ENCODE assay signal across 8 mouse cellular contexts in the genomic region with DNA sequence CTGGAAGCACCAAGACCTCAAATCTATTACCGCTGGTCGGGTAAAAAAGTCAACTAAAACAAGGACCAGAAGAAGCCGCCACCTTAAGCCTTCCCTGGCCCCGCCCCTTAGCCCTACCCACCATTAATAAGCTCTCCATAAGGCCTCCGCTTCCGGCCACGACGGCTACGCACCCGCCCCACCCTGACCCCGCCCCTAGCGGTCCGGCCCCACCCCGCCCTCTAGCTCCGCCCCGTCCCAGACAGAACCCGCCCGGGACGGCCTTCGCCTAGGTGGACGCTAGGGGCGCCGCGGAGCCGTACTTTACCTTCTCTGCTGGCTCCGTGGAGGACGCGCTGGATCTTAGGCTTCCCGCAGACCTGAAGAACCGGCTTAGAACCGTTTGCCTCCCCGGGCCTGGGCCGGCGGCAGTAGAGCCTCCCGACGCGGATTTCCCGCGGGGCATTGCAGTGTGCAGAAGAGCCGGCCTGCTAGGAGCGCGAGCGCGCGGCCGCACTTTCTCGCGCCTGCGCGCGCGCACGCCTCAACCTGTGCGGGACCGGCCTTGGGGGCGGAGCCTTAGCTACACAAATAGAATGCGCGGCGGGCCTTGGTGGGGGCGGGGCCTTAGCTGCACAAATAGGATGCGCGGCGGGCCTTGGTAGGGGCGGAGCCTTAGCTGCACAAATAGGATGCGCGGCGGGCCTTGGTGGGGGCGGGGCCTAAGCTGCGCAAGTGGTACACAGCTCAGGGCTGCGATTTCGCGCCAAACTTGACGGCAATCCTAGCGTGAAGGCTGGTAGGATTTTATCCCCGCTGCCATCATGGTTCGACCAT. TPM values are rescaled to one million over a fixed set of nuclear protein-coding genes. Genes with fewer than 3 reads are reported as not detected.
DNase-seq lines count a peak whose midpoint lies in the region; ATAC-seq and TF ChIP-seq lines count a peak whose summit lies in the region.

A gene (plus strand): TSS at position 271 of the 816 bp plus-strand sequence.
A gene (minus strand): TSS at position 548 of the 816 bp plus-strand sequence.

- no peaks in the 10 kb centered on the region; the same call in 1 of the 2 replicates for H3K36me3 ChIP-seq in hindbrain, postnatal 0 days (ENCODE audit: insufficient read depth, low read length)

- peak within 1 kb of the TSS; percentile 63 for H3K9ac ChIP-seq in hindbrain, postnatal 0 days (replicated peaks; ENCODE audit: low read length)

- no peaks in the 10 kb centered on the region for H3K27me3 ChIP-seq in hindbrain, postnatal 0 days (ENCODE audit: insufficient read depth, low read length)

- peak within 1 kb of the TSS; percentile 98 for H3K27ac ChIP-seq in gastrocnemius, adult 2 months
- H3K27ac ChIP-seq in hindbrain, postnatal 0 days: peak within 1 kb of the TSS; percentile 85
- H3K27ac ChIP-seq in left cerebral cortex, adult 2 months: peak within 1 kb of the TSS; percentile 79

- peak; percentile 90 for ATAC-seq in common myeloid progenitor, adult 5-6 weeks (replicated peaks; ENCODE audit: low read depth, poor library complexity, severe bottlenecking)
- peak; percentile 99 for ATAC-seq in hindbrain, postnatal 0 days
- ATAC-seq in megakaryocyte, adult 5-6 weeks (ENCODE audit: poor library complexity, severe bottlenecking): peak; percentile 87

- H3K4me3 ChIP-seq in gastrocnemius, adult 2 months: peak within 1 kb of the TSS; percentile 84
- peak within 1 kb of the TSS; percentile 64 for H3K4me3 ChIP-seq in hindbrain, postnatal 0 days (ENCODE audit: low read length)
- H3K4me3 ChIP-seq in left cerebral cortex, adult 2 months: peak within 1 kb of the TSS; percentile 59

- H3K4me1 ChIP-seq in hindbrain, postnatal 0 days (ENCODE audit: insufficient read depth, low read length): 0 out of 2 replicates have a peak, but pooled peaks cover 3% of the 10 kb centered on the region

- H3K4me2 ChIP-seq in hindbrain, postnatal 0 days (ENCODE audit: low read depth, low read length): peak within 1 kb of the TSS; percentile 82

- TF ChIP-seq CTCF in gastrocnemius, adult 2 months (IDR thresholded peaks at IDR 0.05): peak; percentile 80
- TF ChIP-seq CTCF in hindbrain, postnatal 0 days (IDR thresholded peaks at IDR 0.05; ENCODE audit: low read depth): peak; percentile 82
- TF ChIP-seq CTCF in left cerebral cortex, adult 2 months (IDR thresholded peaks at IDR 0.05): peak; percentile 78

- DNase-seq in ZHBTc4 (ENCODE audit: low read depth, low spot score): peak; percentile 99
- DNase-seq in gastrocnemius, adult 2 months: peak; percentile 97
- peak; percentile 100 for DNase-seq in hindbrain, postnatal 0 days (ENCODE audit: low spot score)
- peak; percentile 95 to 97 for DNase-seq in left cerebral cortex, adult 2 months (ENCODE audit: extremely low spot score in 1 of 2, low spot score in 2 of 2)
- peak; percentile 96 to 98 for DNase-seq in right cerebral cortex, adult 2 months (ENCODE audit: low spot score in 2 of 2)
- peak; percentile 97 for DNase-seq in urinary bladder, postnatal 14 days (ENCODE audit: low spot score)

- under 1% methylated on average over 72 of the region's 76 CpGs for WGBS in hindbrain, postnatal 0 days

- no peaks in the 10 kb centered on the region for H3K9me3 ChIP-seq in hindbrain, postnatal 0 days (ENCODE audit: low read length)

- intact Hi-C loops in gastrocnemius, adult 2 months (cut with DNase I): loop anchor here (2.0 to 10.0 kb wide), 3 partner anchors 128 to 380 kb away; a partner anchor contains a TSS
- intact Hi-C loops in left cerebral cortex, adult 2 months (cut with DNase I): loop anchor here (2.0 kb wide), 3 partner anchors 70 to 176 kb away; a partner anchor contains a TSS

RNA-seq across cellular contexts. Expression of the first gene that starts in this region (rescaled TPM):
- total RNA-seq in common myeloid progenitor, adult 5-6 weeks (2017): 24.1 and 29.4 TPM in 2 replicates
- 1 to 10 TPM in 1 of 2 experiments, under 1 TPM in 1; 0.79 to 1.0 TPM for total RNA-seq in gastrocnemius, adult 2 months (2021)
- total RNA-seq in hindbrain, postnatal 0 days (2014; rRNA removed): 4.1 and 4.3 TPM in 2 replicates
- polyA plus RNA-seq in hindbrain, postnatal 0 days (2015; fragmentation: Nextera tagmentation; extraction: Ambion mirVana): 4.5 and 5.3 TPM in 2 replicates
- total RNA-seq in left cerebral cortex, adult 2 months (2021): 1 to 10 TPM; 1.4 TPM
- 11.8 and 13.6 TPM in 2 replicates for total RNA-seq in megakaryocyte, adult 5-6 weeks (2015)
- total RNA-seq in megakaryocyte, adult 5-6 weeks (2017): 12.6 and 12.7 TPM in 2 replicates

RNA-seq across cellular contexts. Expression of the second gene that starts in this region (rescaled TPM):
- 52.4 and 52.6 TPM in 2 replicates for total RNA-seq in common myeloid progenitor, adult 5-6 weeks (2017)
- 10 to 100 TPM; 11.6 to 13.9 TPM for total RNA-seq in gastrocnemius, adult 2 months (2021)
- total RNA-seq in hindbrain, postnatal 0 days (2014; rRNA removed): 14.4 and 15.0 TPM in 2 replicates
- 21.1 and 21.9 TPM in 2 replicates for polyA plus RNA-seq in hindbrain, postnatal 0 days (2015; fragmentation: Nextera tagmentation; extraction: Ambion mirVana)
- 10 to 100 TPM; 24.2 to 25.8 TPM for total RNA-seq in left cerebral cortex, adult 2 months (2021)
- 17.3 and 21.3 TPM in 2 replicates for total RNA-seq in megakaryocyte, adult 5-6 weeks (2015)
- 27.5 and 34.6 TPM in 2 replicates for total RNA-seq in megakaryocyte, adult 5-6 weeks (2017)

Comparison
In these comparisons a context has a peak if more than half of its experiments do, and no peak if none do; other contexts are left out.
1. Peak in every context shown above with its lines: DNase-seq, ATAC-seq, H3K4me3 ChIP-seq and H3K27ac ChIP-seq.